Mouse (Mus musculus): Measurements from ENCODE around the gene Papln. TPM values are rescaled to one million over a fixed set of nuclear protein-coding genes. Genes with fewer than 3 reads are reported as not detected.
A peak's percentile ranks its signal among the peaks of the same experiment; 100 is the strongest.

The Papln gene
- 0.04 TPM in 1 of 2 replicates, not detected in the other for polyA plus RNA-seq (2014; fragmentation: Nextera tagmentation; extraction: Ambion mirVana)

GRCm38 (mm10) chr12:83763311-83764043, at the start of gene Papln:
TSS of gene Papln (plus strand) at chr12:83763634.
- peak; percentile 91 for DNase-seq (ENCODE audit: low spot score, missing footprints)
- peak within 1 kb of the TSS; percentile 42; the same call in 1 of the 2 replicates for H3K9ac ChIP-seq (ENCODE audit: low read length)
- ATAC-seq (ENCODE audit: low FRiP score): no peak
- no peaks in the 10 kb centered on the region for H3K36me3 ChIP-seq (ENCODE audit: control insufficient read depth, insufficient read depth, low read length)
- no peak within 1 kb of the TSS for H3K27ac ChIP-seq (ENCODE audit: low read depth, low read length)
- peak within 1 kb of the TSS; percentile 9; the same call in 1 of the 2 replicates for H3K4me3 ChIP-seq (ENCODE audit: low read depth, low read length)
- peak within 1 kb of the TSS; percentile 39 for H3K4me2 ChIP-seq
- no peaks in the 10 kb centered on the region for H3K9me3 ChIP-seq (ENCODE audit: control insufficient read depth, low read length)
- 19% methylated on average over 31 of the region's 31 CpGs for WGBS
- H3K27me3 ChIP-seq (ENCODE audit: control insufficient read depth, insufficient read depth, low read length): peaks cover 5% of the 10 kb centered on the region; the same call in 1 of the 2 replicates
- peaks cover 8% of the 10 kb centered on the region for H3K4me1 ChIP-seq (ENCODE audit: control insufficient read depth, insufficient read depth, low read length)

- H3K9me3 ChIP-seq (ENCODE audit: control insufficient read depth, low read length): no peaks in the 10 kb centered on the region
- no peaks in the 10 kb centered on the region for H3K27me3 ChIP-seq (ENCODE audit: control insufficient read depth, insufficient read depth, low read length)
- no peak overlapping the region for H3K9ac ChIP-seq (ENCODE audit: low read length)
- no peaks in the 10 kb centered on the region for H3K4me1 ChIP-seq (ENCODE audit: control insufficient read depth, insufficient read depth, low read length)
- no peak overlapping the region for H3K4me3 ChIP-seq (ENCODE audit: low read depth, low read length)
- DNase-seq (ENCODE audit: low spot score, missing footprints) (peak; percentile 90), ATAC-seq (ENCODE audit: low FRiP score) (no peak)
- no peak overlapping the region for H3K4me2 ChIP-seq
- no peak overlapping the region for H3K27ac ChIP-seq (ENCODE audit: low read depth, low read length)
- 65% methylated on average over 2 of the region's 2 CpGs for WGBS
- H3K36me3 ChIP-seq (ENCODE audit: control insufficient read depth, insufficient read depth, low read length): no peaks in the 10 kb centered on the region; the same call in 1 of the 2 replicates
Observed at GRCm38 (mm10) chr12:83713749-83714148, 49.7 kb upstream of the Papln start.

GRCm38 (mm10) chr12:83716416-83717184, 46.8 kb upstream of the Papln start:
- Histone ChIP-seq H3K27me3 (ENCODE audit: control insufficient read depth, insufficient read depth, low read length) (no peaks in the 10 kb centered on the region), H3K4me3 (ENCODE audit: low read depth, low read length) (no peak overlapping the region), H3K9me3 (ENCODE audit: control insufficient read depth, low read length) (no peaks in the 10 kb centered on the region), H3K27ac (ENCODE audit: low read depth, low read length) (no peak overlapping the region), H3K4me2 (no peak overlapping the region), H3K9ac (ENCODE audit: low read length) (no peak overlapping the region), H3K4me1 (ENCODE audit: control insufficient read depth, insufficient read depth, low read length) (no peaks in the 10 kb centered on the region), H3K36me3 (ENCODE audit: control insufficient read depth, insufficient read depth, low read length) (peaks cover 2% of the 10 kb centered on the region; the same call in 1 of the 2 replicates)
- ATAC-seq (ENCODE audit: low FRiP score): no peak
- DNase-seq (ENCODE audit: low spot score, missing footprints): no peak
- WGBS: 89% methylated on average over 15 of the region's 15 CpGs

- H3K36me3 ChIP-seq (ENCODE audit: control insufficient read depth, insufficient read depth, low read length): peaks cover 4% of the 10 kb centered on the region; the same call in 1 of the 2 replicates
- 100% methylated on average over 1 of the region's 1 CpGs for WGBS
Observed at GRCm38 (mm10) chr12:83719431-83719830, 44.0 kb upstream of the Papln start.

GRCm38 (mm10) chr12:83721281-83721680, 42.2 kb upstream of the Papln start:
- 88% methylated on average over 6 of the region's 6 CpGs for WGBS
- ATAC-seq (ENCODE audit: low FRiP score): no peak
- H3K27me3 ChIP-seq (ENCODE audit: control insufficient read depth, insufficient read depth, low read length): no peaks in the 10 kb centered on the region
- DNase-seq (ENCODE audit: low spot score, missing footprints): no peak
- no peak overlapping the region for H3K27ac ChIP-seq (ENCODE audit: low read depth, low read length)
- H3K9me3 ChIP-seq (ENCODE audit: control insufficient read depth, low read length): no peaks in the 10 kb centered on the region
- H3K9ac ChIP-seq (ENCODE audit: low read length): no peak overlapping the region
- no peak overlapping the region for H3K4me3 ChIP-seq (ENCODE audit: low read depth, low read length)
- H3K4me2 ChIP-seq: no peak overlapping the region
- peaks cover 7% of the 10 kb centered on the region; the same call in 1 of the 2 replicates for H3K36me3 ChIP-seq (ENCODE audit: control insufficient read depth, insufficient read depth, low read length)
- no peaks in the 10 kb centered on the region for H3K4me1 ChIP-seq (ENCODE audit: control insufficient read depth, insufficient read depth, low read length)

More at GRCm38 (mm10) chr12:83719431-83719830, 44.0 kb upstream of the Papln start:
- ATAC-seq (ENCODE audit: low FRiP score) (no peak), DNase-seq (ENCODE audit: low spot score, missing footprints) (no peak)
- no peak overlapping the region for H3K27ac ChIP-seq (ENCODE audit: low read depth, low read length)
- no peak overlapping the region for H3K4me2 ChIP-seq
- no peaks in the 10 kb centered on the region for H3K9me3 ChIP-seq (ENCODE audit: control insufficient read depth, low read length)
- H3K4me1 ChIP-seq (ENCODE audit: control insufficient read depth, insufficient read depth, low read length): no peaks in the 10 kb centered on the region
- H3K27me3 ChIP-seq (ENCODE audit: control insufficient read depth, insufficient read depth, low read length): no peaks in the 10 kb centered on the region
- no peak overlapping the region for H3K9ac ChIP-seq (ENCODE audit: low read length)
- no peak overlapping the region for H3K4me3 ChIP-seq (ENCODE audit: low read depth, low read length)

GRCm38 (mm10) chr12:83723037-83723436, 40.4 kb upstream of the Papln start:
- Histone ChIP-seq H3K4me1 (ENCODE audit: control insufficient read depth, insufficient read depth, low read length) (no peaks in the 10 kb centered on the region), H3K4me3 (ENCODE audit: low read depth, low read length) (no peak overlapping the region), H3K36me3 (ENCODE audit: control insufficient read depth, insufficient read depth, low read length) (peaks cover 8% of the 10 kb centered on the region; the same call in 1 of the 2 replicates), H3K27ac (ENCODE audit: low read depth, low read length) (no peak overlapping the region), H3K4me2 (no peak overlapping the region), H3K9me3 (ENCODE audit: control insufficient read depth, low read length) (no peaks in the 10 kb centered on the region), H3K27me3 (ENCODE audit: control insufficient read depth, insufficient read depth, low read length) (no peaks in the 10 kb centered on the region), H3K9ac (ENCODE audit: low read length) (no peak overlapping the region)
- no peak for DNase-seq (ENCODE audit: low spot score, missing footprints)
- ATAC-seq (ENCODE audit: low FRiP score): no peak
- 88% methylated on average over 3 of the region's 3 CpGs for WGBS

- Histone ChIP-seq H3K4me1 (ENCODE audit: control insufficient read depth, insufficient read depth, low read length) (no peaks in the 10 kb centered on the region), H3K4me3 (ENCODE audit: low read depth, low read length) (no peak overlapping the region), H3K9ac (ENCODE audit: low read length) (no peak overlapping the region), H3K27ac (ENCODE audit: low read depth, low read length) (no peak overlapping the region), H3K36me3 (ENCODE audit: control insufficient read depth, insufficient read depth, low read length) (peaks cover 20% of the 10 kb centered on the region; the same call in 1 of the 2 replicates), H3K4me2 (no peak overlapping the region), H3K9me3 (ENCODE audit: control insufficient read depth, low read length) (no peaks in the 10 kb centered on the region), H3K27me3 (ENCODE audit: control insufficient read depth, insufficient read depth, low read length) (no peaks in the 10 kb centered on the region)
- ATAC-seq (ENCODE audit: low FRiP score) (no peak), DNase-seq (ENCODE audit: low spot score, missing footprints) (no peak)
- WGBS: 92% methylated on average over 12 of the region's 12 CpGs
Observed at GRCm38 (mm10) chr12:83726510-83727308, 36.7 kb upstream of the Papln start.

GRCm38 (mm10) chr12:83732225-83732624, 31.2 kb upstream of the Papln start:
- no peaks in the 10 kb centered on the region for H3K4me1 ChIP-seq (ENCODE audit: control insufficient read depth, insufficient read depth, low read length)
- WGBS: 96% methylated on average over 5 of the region's 5 CpGs
- H3K27ac ChIP-seq (ENCODE audit: low read depth, low read length): no peak overlapping the region
- H3K4me3 ChIP-seq (ENCODE audit: low read depth, low read length): no peak overlapping the region
- ATAC-seq (ENCODE audit: low FRiP score) (no peak), DNase-seq (ENCODE audit: low spot score, missing footprints) (no peak)
- H3K9ac ChIP-seq (ENCODE audit: low read length): no peak overlapping the region
- no peaks in the 10 kb centered on the region for H3K9me3 ChIP-seq (ENCODE audit: control insufficient read depth, low read length)
- H3K27me3 ChIP-seq (ENCODE audit: control insufficient read depth, insufficient read depth, low read length): no peaks in the 10 kb centered on the region
- peaks cover 28% of the 10 kb centered on the region for H3K36me3 ChIP-seq (ENCODE audit: control insufficient read depth, insufficient read depth, low read length)
- H3K4me2 ChIP-seq: no peak overlapping the region
